Mouse (Mus musculus): ENCODE measurements around the gene Tspan5.

DNA sequence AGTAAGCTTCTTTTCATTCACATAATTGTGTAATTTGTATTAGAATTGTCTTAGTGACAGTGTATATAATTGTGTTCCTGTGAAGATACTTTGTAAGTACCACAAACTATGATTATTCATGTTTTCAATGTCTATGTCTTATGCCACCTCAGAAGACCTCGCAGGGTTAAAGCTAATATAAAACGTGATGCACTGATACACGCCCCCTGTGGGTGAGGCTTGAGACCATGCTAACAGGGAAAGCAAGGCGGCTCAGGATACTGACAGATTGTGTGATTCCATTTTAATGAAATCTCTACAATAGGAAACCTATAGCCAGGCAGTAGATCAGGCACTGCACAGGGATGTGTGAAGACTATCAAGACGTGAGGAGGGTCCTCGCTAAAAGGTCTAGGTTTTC, 28.9 kb upstream of the Tspan5 start:
- TF ChIP-seq TAL1 (IDR thresholded peaks at IDR 0.05; ENCODE audit: low read length): no peak
- TF ChIP-seq GATA1 (IDR thresholded peaks at IDR 0.05; ENCODE audit: low read length): no peak
